Mouse (Mus musculus) ES-Bruce4 (cell line): Measurements from ENCODE around the gene Dmac2.

Experiments used
- CTCF ChIP-seq: IDR thresholded peaks from one replicate; pipeline ENCODE4 v1.8.1; 2011; ENCODE audit warnings: low read depth, low read length
- POLR2A ChIP-seq: IDR thresholded peaks from one replicate; pipeline ENCODE4 v1.8.1; 2011; ENCODE audit warnings: low read length; ENCODE audit not compliant: insufficient read depth

GRCm38 (mm10) chr7:25617376-25618160 is 1.6 kb upstream of the Dmac2 start:
- TF ChIP-seq POLR2A (no peak), CTCF (no peak)
